Mouse (Mus musculus) forelimb bud, embryonic 11.5 days (tissue): Measurements from ENCODE around the gene Plcb1.
A peak's percentile ranks its signal among the peaks of the same experiment; 100 is the strongest.

ENCODE experiments used
- DNase-seq: peaks from one replicate; pipeline ENCODE4 v3.0.0-alpha.2; 2012; ENCODE audit warnings: low read depth, low spot score

Gene Plcb1

GRCm38 (mm10) chr2:135202390-135202789, 416.5 kb downstream of the Plcb1 start:
- no peak for DNase-seq

GRCm38 (mm10) chr2:135204141-135205120, 418.6 kb downstream of the Plcb1 start:
- no peak for DNase-seq

- peak; percentile 9 for DNase-seq
These were observed 423.0 kb downstream of the Plcb1 start for GRCm38 (mm10) chr2:135208890-135209289.

GRCm38 (mm10) chr2:135214746-135215448, 429.0 kb downstream of the Plcb1 start:
- no peak for DNase-seq

GRCm38 (mm10) chr2:135219406-135219805, 433.5 kb downstream of the Plcb1 start:
- DNase-seq: no peak

- no peak for DNase-seq
These were observed 439.7 kb downstream of the Plcb1 start for GRCm38 (mm10) chr2:135225604-135226025.

- no peak for DNase-seq
These were observed 444.4 kb downstream of the Plcb1 start for GRCm38 (mm10) chr2:135230262-135230661.

GRCm38 (mm10) chr2:135242662-135243316, 456.9 kb downstream of the Plcb1 start:
- DNase-seq: no peak

- DNase-seq: no peak
These were observed 457.9 kb downstream of the Plcb1 start for GRCm38 (mm10) chr2:135243764-135244163.

GRCm38 (mm10) chr2:135249925-135250324, 464.1 kb downstream of the Plcb1 start:
- DNase-seq: no peak

- DNase-seq: no peak
These were observed 466.0 kb downstream of the Plcb1 start for GRCm38 (mm10) chr2:135251821-135252315.

GRCm38 (mm10) chr2:135259136-135259535, 473.3 kb downstream of the Plcb1 start:
- peak; percentile 29 for DNase-seq

GRCm38 (mm10) chr2:135263943-135264342, 478.1 kb downstream of the Plcb1 start:
- DNase-seq: no peak

GRCm38 (mm10) chr2:135274949-135275348, 489.1 kb downstream of the Plcb1 start:
- no peak for DNase-seq

- no peak for DNase-seq
These were observed 492.6 kb downstream of the Plcb1 start for GRCm38 (mm10) chr2:135278506-135278905.

- no peak for DNase-seq
These were observed 493.2 kb downstream of the Plcb1 start for GRCm38 (mm10) chr2:135279026-135279425.

GRCm38 (mm10) chr2:135283783-135284182, 497.9 kb downstream of the Plcb1 start:
- DNase-seq: no peak

GRCm38 (mm10) chr2:135296184-135296769, 510.4 kb downstream of the Plcb1 start:
- no peak for DNase-seq

- DNase-seq: no peak
These were observed 514.6 kb downstream of the Plcb1 start for GRCm38 (mm10) chr2:135300480-135300879.

GRCm38 (mm10) chr2:135302483-135302882, 516.6 kb downstream of the Plcb1 start:
- DNase-seq: no peak

GRCm38 (mm10) chr2:135305186-135305585, 519.3 kb downstream of the Plcb1 start:
- DNase-seq: no peak
